Mouse (Mus musculus) left cerebral cortex, adult 6 months (tissue): ENCODE results near the gene Rdm1. TPM values are rescaled to one million over a fixed set of nuclear protein-coding genes. Genes with fewer than 3 reads are reported as not detected.

Experiments
- long read RNA-seq, 2 experiments: library from polyadenylated mRNA; unstranded; transcript quantifications; one replicate each; pipeline ENCODE4 v2.0.0; 2019 to 2020
- polyA plus RNA-seq: library from polyadenylated mRNA; unstranded; fragments of <200 nt; fragmentation: Nextera tagmentation; gene quantifications from 2 replicates; pipeline ENCODE4 v1.2.3, GENCODE M21; 2021

Gene Rdm1
- 24.5 and 26.6 TPM in 2 replicates for polyA plus RNA-seq
- long read RNA-seq, experiment 1, transcript Rdm1-201 (7 exons, 1,124 nt): major isoform, 31 of 34 reads
- long read RNA-seq, experiment 1, partial matches to known transcripts: 1 of 34 reads
- long read RNA-seq, experiment 1, other reads (novel, unspliced or antisense): 2 of 34 reads
- long read RNA-seq, experiment 2, transcript Rdm1-201 (7 exons, 1,124 nt): major isoform, 22 of 27 reads
- long read RNA-seq, experiment 2, partial matches to known transcripts: 0 of 27 reads
- long read RNA-seq, experiment 2, other reads (novel, unspliced or antisense): 5 of 27 reads

DNA sequence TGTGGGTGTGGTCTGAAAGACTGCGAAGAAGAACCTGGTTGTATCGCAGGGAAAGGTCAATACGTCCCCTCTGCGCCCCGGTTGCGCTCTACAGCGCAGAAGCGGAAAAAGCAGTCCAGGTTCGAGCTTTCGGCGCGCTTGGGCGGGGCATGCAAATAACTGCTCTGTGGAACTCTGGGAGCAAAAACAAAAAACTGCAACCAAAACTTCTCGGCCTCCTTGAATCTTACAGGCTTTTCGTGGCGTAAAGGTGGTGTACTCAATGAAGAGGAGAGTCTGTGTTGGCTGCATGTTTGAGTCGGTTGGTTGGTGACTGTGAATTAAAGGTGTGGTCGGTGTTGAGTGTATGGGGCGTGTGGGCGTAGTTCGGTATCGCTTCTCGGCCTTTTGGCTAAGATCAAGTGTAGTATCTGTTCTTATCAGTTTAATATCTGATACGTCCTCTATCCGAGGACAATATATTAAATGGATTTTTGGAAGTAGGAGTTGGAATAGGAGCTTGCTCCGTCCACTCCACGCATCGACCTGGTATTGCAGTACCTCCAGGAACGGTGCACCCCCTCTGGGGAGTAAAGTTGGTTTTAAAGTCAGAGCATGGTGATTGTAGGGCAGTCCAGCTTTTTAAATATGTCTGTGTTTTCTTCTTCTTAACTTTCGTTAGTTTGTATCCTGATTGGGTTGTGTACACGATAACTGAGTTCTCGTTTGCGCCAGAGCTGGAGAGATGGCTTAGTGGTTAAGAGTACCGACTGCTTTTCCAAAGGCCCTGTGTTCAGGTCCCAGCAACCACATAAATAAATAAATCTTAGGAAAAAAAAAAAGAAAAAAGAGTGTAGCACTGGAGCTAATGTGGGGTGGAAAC lies at the start of gene Rdm1:
Gene Rdm1, plus strand, starts transcription at position 201 of the 862 bp plus-strand sequence.

DNA sequence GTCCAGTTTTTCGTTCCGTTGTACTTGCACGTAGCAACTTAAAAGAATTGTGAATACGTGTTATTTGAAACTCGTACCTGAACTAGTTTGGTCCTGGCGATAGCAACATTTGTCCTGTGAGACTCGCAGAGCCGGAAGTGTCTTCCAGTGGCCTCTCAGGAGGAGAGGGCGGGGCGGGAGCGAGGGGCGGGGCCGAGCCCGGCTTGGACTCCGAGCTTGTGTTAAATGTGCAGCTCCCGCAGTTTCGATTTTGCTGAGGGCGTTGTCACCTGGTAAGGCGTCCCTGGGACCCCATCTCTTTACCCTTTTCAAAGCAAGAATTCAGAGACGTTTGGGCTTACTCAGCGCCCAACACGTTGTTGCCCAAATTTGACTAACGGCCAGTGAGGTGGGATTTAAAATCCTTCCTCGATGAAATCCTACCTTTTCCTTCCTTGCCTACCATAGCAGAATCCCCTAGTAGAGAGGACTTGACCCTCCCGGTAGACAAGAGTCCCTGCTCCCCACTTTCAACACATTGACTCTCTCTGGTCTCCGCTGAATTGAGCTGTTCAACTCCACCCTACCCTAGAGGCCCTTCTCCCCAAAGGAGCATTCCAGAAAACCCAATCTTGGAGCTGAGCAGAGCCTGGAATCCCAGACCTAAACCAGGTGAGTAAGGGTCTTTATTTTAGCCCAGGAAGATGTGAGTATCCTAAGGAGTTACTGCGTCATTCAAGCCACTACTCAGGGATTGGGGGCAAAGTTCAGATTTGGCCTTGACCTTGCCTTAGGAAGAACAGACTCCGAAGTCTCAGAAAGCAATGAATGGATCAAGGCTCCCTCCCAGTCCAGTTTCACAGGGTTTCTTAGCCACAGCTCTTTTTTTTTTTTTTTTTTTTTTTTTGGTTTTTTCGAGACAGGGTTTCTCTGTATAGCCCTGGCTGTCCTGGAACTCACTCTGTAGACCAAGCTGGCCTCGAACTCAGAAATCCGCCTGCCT lies 44.6 kb upstream of the Rdm1 start, which contains the start of gene Tmem106a:
Gene Tmem106a, plus strand, starts transcription at position 189 of the 982 bp plus-strand sequence.

DNA sequence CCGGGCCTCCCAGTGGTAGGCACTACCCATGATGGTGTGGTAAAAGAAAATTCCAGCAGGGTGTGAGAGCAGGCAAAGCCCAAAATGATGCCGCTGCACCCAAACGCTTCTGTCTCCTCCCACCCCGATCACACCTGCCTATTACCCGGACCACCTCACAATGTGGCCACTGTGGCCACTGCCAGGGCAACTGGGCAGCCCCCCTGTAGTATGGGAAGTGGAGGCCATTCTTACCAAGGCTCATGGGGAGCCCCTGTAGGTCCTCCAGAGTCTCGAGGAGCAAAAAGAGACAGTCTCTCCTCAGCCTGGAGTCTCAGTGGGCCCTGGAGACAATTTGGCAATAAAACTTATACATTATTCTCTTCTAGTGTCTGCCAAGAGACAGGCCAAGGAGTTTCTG lies 27.8 kb upstream of the Rdm1 start, which contains the start of gene Gm11634:
Gene Gm11634, minus strand, starts transcription at position 101 of the 400 bp plus-strand sequence.

DNA sequence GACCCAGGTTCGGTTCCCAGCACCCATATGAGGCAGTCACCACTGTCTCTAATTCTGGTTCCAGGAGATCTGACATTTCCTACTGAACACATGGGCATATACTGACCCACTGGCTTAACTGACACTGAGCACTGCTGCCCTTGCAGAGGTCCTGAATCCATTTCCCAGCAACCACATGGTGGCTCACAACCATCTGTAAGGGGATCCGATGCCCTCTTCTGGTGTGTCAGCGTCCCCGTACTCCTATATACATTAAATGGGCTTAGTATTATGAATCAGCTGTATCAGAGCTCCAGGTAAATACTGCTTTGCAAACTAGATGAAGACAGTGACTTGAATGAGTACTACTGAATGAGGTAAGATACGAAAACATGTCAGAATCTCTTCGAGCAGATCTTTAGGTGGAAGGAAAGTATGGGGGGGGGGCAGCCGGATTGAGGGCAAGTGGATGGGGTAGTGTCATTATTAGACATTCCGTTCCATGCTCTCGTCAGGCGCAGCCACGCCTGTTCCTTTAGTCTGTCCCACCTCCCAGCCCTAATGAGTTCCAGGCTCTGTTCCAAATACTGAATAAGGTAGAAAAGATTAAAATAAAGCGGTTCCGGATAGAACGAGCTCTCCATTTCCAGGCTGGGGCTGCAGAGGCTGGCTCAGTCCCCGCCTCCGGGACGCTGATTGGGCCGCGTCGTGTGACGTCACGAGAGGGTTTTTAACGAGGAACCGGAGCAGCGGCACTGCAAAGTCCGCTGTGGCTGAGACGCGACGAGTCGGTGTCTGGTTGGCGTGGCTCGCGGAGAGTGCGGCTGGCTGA lies 38.0 kb downstream of the Rdm1 start, which contains the start of gene Arl4d:
Gene Arl4d, plus strand, starts transcription at position 717 of the 811 bp plus-strand sequence.

Other genes with a start within 250 kb of the Rdm1 start
- gene Aarsd1, start 209.6 kb upstream of the Rdm1 start, polyA plus RNA-seq: 68.9 and 83.8 TPM in 2 replicates
- gene Gm27029, start 202.4 kb upstream of the Rdm1 start, polyA plus RNA-seq: 7.0 and 10.9 TPM in 2 replicates
- 21.0 and 21.8 TPM in 2 replicates for gene Rundc1, start 202.1 kb upstream of the Rdm1 start, polyA plus RNA-seq
- 7.0 and 7.1 TPM in 2 replicates for gene Ptges3l, start 201.9 kb upstream of the Rdm1 start, polyA plus RNA-seq
- gene Rpl27, start 184.9 kb upstream of the Rdm1 start, polyA plus RNA-seq: 879 and 1,140 TPM in 2 replicates
- 5.2 and 5.3 TPM in 2 replicates for gene Ifi35, start 178.8 kb upstream of the Rdm1 start, polyA plus RNA-seq
- gene Rnd2, start 162.2 kb upstream of the Rdm1 start, polyA plus RNA-seq: 29.1 and 36.8 TPM in 2 replicates
- gene Vat1, start 161.0 kb upstream of the Rdm1 start, polyA plus RNA-seq: 5.8 and 14.4 TPM in 2 replicates
- gene Brca1, start 75.2 kb upstream of the Rdm1 start, polyA plus RNA-seq: 0.25 and 0.56 TPM in 2 replicates
- 41.3 and 42.5 TPM in 2 replicates for gene Nbr1, start 75.0 kb upstream of the Rdm1 start, polyA plus RNA-seq
- gene Tmem106a, start 45.0 kb upstream of the Rdm1 start, polyA plus RNA-seq: 1.8 TPM in 2 replicates
- gene Gm11634, start 27.9 kb upstream of the Rdm1 start, polyA plus RNA-seq: not detected in 2 replicates
- 14.8 and 18.5 TPM in 2 replicates for gene Arl4d, start 38.3 kb downstream of the Rdm1 start, polyA plus RNA-seq
- gene Dhx8, start 105.7 kb downstream of the Rdm1 start, polyA plus RNA-seq: 9.5 and 11.4 TPM in 2 replicates
- gene Etv4, start 158.2 kb downstream of the Rdm1 start, polyA plus RNA-seq: 0.32 and 3.0 TPM in 2 replicates